Mouse (Mus musculus) cerebellum, adult 2 months (tissue): ENCODE measurements at regions not wholly inside any gene's neighbourhood (a gene's known extent, or its start where the extent isn't known, plus 50 kb on each side); places are given as distances from the start of the nearest gene placed in this dataset.

ENCODE experiments used
- CTCF ChIP-seq: fragments of 200-500 bp; IDR thresholded peaks from 2 replicates; pipeline ENCODE4 v1.5.1; 2011; ENCODE audit warnings: low read depth, mild to moderate bottlenecking, control low read depth, low read length, moderate library complexity, borderline replicate concordance; ENCODE audit not compliant: insufficient read depth
- POLR2A ChIP-seq: fragments of 200-500 bp; IDR thresholded peaks from 2 replicates; pipeline ENCODE4 v1.6.1; 2011; ENCODE audit warnings: low read length, control low read depth, borderline replicate concordance; ENCODE audit not compliant: insufficient read depth

DNA sequence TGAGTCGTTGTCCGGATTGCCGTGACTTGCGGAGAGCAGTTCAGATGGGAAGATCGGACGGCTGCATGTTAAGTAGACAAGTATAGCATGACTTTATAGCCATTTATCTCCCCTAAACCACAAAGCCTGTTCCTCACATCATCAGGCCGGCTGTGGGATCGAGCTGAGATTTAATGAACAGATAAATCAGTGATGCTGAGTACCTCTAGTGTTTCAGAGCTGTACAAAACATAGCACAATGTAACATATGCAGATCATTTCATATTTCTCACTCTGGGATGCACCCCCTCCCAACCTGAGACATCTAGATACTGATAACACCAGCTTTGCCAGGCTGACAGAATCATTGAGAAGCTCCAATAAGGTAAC is 223.5 kb downstream of the Sorl1 start:
- TF ChIP-seq CTCF (no peak), POLR2A (no peak)
